Comparison of ENCODE assay signal across 8 mouse cellular contexts in genomic region chr3:135689773-135690567, GRCm38 (mm10). TPM values are rescaled to one million over a fixed set of nuclear protein-coding genes. Genes with fewer than 3 reads are reported as not detected.
A peak's percentile ranks its signal among the peaks of the same experiment; 100 is the strongest.
DNase-seq lines count a peak whose midpoint lies in the region; ATAC-seq and TF ChIP-seq lines count a peak whose summit lies in the region.

No protein-coding gene starts in this region.

- TF ChIP-seq POLR2A in spleen, adult 2 months (IDR thresholded peaks at IDR 0.05; ENCODE audit: low read depth, low read length): no peak

- peak overlapping the region; percentile 97 for H3K27ac ChIP-seq in spleen, adult 2 months (ENCODE audit: insufficient read depth, low read length)
- no peak overlapping the region for H3K27ac ChIP-seq in limb, embryonic 13.5 days
- peak overlapping the region; percentile 95; the same call in 1 of the 2 replicates for H3K27ac ChIP-seq in stomach, embryonic 14.5 days (ENCODE audit: low read length)

- H3K27me3 ChIP-seq in erythroblast, embryonic 14.5 days (ENCODE audit: control insufficient read depth): peaks cover 34% of the 10 kb centered on the region
- H3K27me3 ChIP-seq in spleen, adult 2 months (ENCODE audit: control insufficient read depth, insufficient read depth, low read length): no peaks in the 10 kb centered on the region
- peaks cover 12% of the 10 kb centered on the region; the same call in 1 of the 2 replicates for H3K27me3 ChIP-seq in limb, embryonic 13.5 days
- no peaks in the 10 kb centered on the region for H3K27me3 ChIP-seq in stomach, embryonic 14.5 days (ENCODE audit: control insufficient read depth, insufficient read depth, low read length)

- no peaks in the 10 kb centered on the region for H3K36me3 ChIP-seq in erythroblast, embryonic 14.5 days (ENCODE audit: control insufficient read depth)
- no peaks in the 10 kb centered on the region; the same call in 1 of the 2 replicates for H3K36me3 ChIP-seq in spleen, adult 2 months (ENCODE audit: control insufficient read depth, insufficient read depth, low read length)
- H3K36me3 ChIP-seq in limb, embryonic 13.5 days: no peaks in the 10 kb centered on the region
- H3K36me3 ChIP-seq in stomach, embryonic 14.5 days (ENCODE audit: control insufficient read depth, insufficient read depth, low read length): no peaks in the 10 kb centered on the region

- peak overlapping the region; percentile 96 for H3K9ac ChIP-seq in limb, embryonic 13.5 days
- H3K9ac ChIP-seq in stomach, embryonic 14.5 days (replicated peaks; ENCODE audit: low read depth, low read length): peak overlapping the region; percentile 99

- no peak for ATAC-seq in erythroblast, adult 5-6 weeks (replicated peaks; ENCODE audit: low FRiP score, poor library complexity, severe bottlenecking)
- ATAC-seq in limb, embryonic 13.5 days (ENCODE audit: low FRiP score, low read depth): no peak
- ATAC-seq in stomach, embryonic 14.5 days (ENCODE audit: insufficient number of reproducible peaks, insufficient read depth, low FRiP score, low read depth): no peak

- WGBS in spleen, adult 2 months: 15% methylated on average over 10 of the region's 10 CpGs
- WGBS in limb, embryonic 13.5 days: 37% methylated on average over 10 of the region's 10 CpGs
- WGBS in stomach, embryonic 14.5 days: 39% methylated on average over 10 of the region's 10 CpGs

- H3K4me1 ChIP-seq in erythroblast, embryonic 14.5 days (ENCODE audit: control insufficient read depth): peaks cover 13% of the 10 kb centered on the region
- peaks cover 20% of the 10 kb centered on the region; the same call in 1 of the 2 replicates for H3K4me1 ChIP-seq in spleen, adult 2 months (ENCODE audit: control insufficient read depth, insufficient read depth, insufficient read length)
- peaks cover 45% of the 10 kb centered on the region for H3K4me1 ChIP-seq in limb, embryonic 13.5 days
- peaks cover 28% of the 10 kb centered on the region for H3K4me1 ChIP-seq in stomach, embryonic 14.5 days (ENCODE audit: control insufficient read depth, insufficient read depth, low read length)

- peak overlapping the region; percentile 60 for H3K4me3 ChIP-seq in erythroblast, embryonic 14.5 days (replicated peaks)
- peak overlapping the region; percentile 98 for H3K4me3 ChIP-seq in spleen, adult 2 months (ENCODE audit: extremely low read depth, insufficient read depth, insufficient read length)
- peak overlapping the region; percentile 85 for H3K4me3 ChIP-seq in limb, embryonic 13.5 days
- peak overlapping the region; percentile 88 for H3K4me3 ChIP-seq in stomach, embryonic 14.5 days (ENCODE audit: low read depth, low read length)

- DNase-seq in spleen, adult 2 months (ENCODE audit: low read depth in 1 of 2, low spot score in 2 of 2): no peak
- no peak for DNase-seq in spleen, adult 12 weeks (ENCODE audit: low spot score)
- no peak for DNase-seq in kidney, adult 18-20 months
- no peak for DNase-seq in layer of hippocampus, adult 9-11 months

- H3K9me3 ChIP-seq in erythroblast, embryonic 14.5 days (ENCODE audit: control insufficient read depth, low read length): no peaks in the 10 kb centered on the region
- H3K9me3 ChIP-seq in limb, embryonic 13.5 days: no peaks in the 10 kb centered on the region
- H3K9me3 ChIP-seq in stomach, embryonic 14.5 days (ENCODE audit: control insufficient read depth, low read depth, low read length): no peaks in the 10 kb centered on the region

- TF ChIP-seq CTCF in spleen, adult 2 months (IDR thresholded peaks at IDR 0.05; ENCODE audit: extremely low read depth, insufficient read depth, insufficient read length, insufficient replicate concordance): no peak

- peak overlapping the region; percentile 80 for H3K4me2 ChIP-seq in limb, embryonic 13.5 days (replicated peaks)
- H3K4me2 ChIP-seq in stomach, embryonic 14.5 days (replicated peaks; ENCODE audit: low read depth, low read length): peak overlapping the region; percentile 79

RNA-seq across cellular contexts. Expression of gene Nfkb1, which starts 1.4 kb away (rescaled TPM):
- 0.07 and 0.14 TPM in 2 replicates for polyA plus RNA-seq in erythroblast, embryonic 14.5 days (2012)
- 15.9 and 25.4 TPM in 2 replicates for total RNA-seq in erythroblast, adult 5-6 weeks (2015; ENCODE audit: low replicate concordance)
- total RNA-seq in erythroblast, adult 5-6 weeks (2017; ENCODE audit: low replicate concordance): 19.4 and 25.1 TPM in 2 replicates
- polyA plus RNA-seq in spleen, adult 2 months (2012; rRNA removed): 188 and 220 TPM in 2 replicates
- 15.8 and 16.0 TPM in 2 replicates for polyA plus RNA-seq in limb, embryonic 13.5 days (2015; fragmentation: Nextera tagmentation; extraction: Ambion mirVana)
- polyA plus RNA-seq in stomach, embryonic 14.5 days (2014; fragmentation: Nextera tagmentation; extraction: Ambion mirVana): 35.4 and 36.2 TPM in 2 replicates

Comparison
In these comparisons a context has a peak if more than half of its experiments do, and no peak if none do; other contexts are left out.
1. RNA of gene Nfkb1, which starts 1.4 kb away (polyA plus RNA-seq): 188 to 220 TPM in spleen, adult 2 months, 35.4 to 36.2 TPM in stomach, embryonic 14.5 days and 15.8 to 16.0 TPM in limb, embryonic 13.5 days; 0.07 to 0.14 TPM in erythroblast, embryonic 14.5 days; every median in the first group is over 10 times any median in the second.
2. Peak in every context shown above with its lines, with median percentiles within 50 percentile points of each other: H3K4me3 ChIP-seq.